Mouse (Mus musculus) cerebellum, adult 2 months (tissue): ENCODE measurements around the gene Acbd4. TPM values are rescaled to one million over a fixed set of nuclear protein-coding genes. Genes with fewer than 3 reads are reported as not detected.

Source experiments
- DNase-seq, 2 experiments: peaks; one replicate each; pipeline ENCODE4 v3.0.0; 2021
- H3K27ac ChIP-seq: fragments of 200-500 bp; 2 replicates; pipeline ENCODE4 v1.5.1; 2012; ENCODE audit warnings: low read length, control low read depth, inconsistent platforms; ENCODE audit not compliant: insufficient read depth
- H3K27me3 ChIP-seq: fragments of 200-500 bp; 2 replicates; pipeline ENCODE4 v1.6.1; 2012; ENCODE audit warnings: inconsistent platforms, mild to moderate bottlenecking, low read length, moderate library complexity; ENCODE audit not compliant: control insufficient read depth, insufficient read depth
- H3K4me1 ChIP-seq: fragments of 200-500 bp; 2 replicates; pipeline ENCODE4 v1.6.1; 2011; ENCODE audit warnings: low read length; ENCODE audit not compliant: control insufficient read depth, insufficient read depth
- H3K4me3 ChIP-seq: fragments of 200-500 bp; replicated peaks from 2 replicates; pipeline ENCODE3; 2011; ENCODE audit warnings: mild to moderate bottlenecking, low read depth, low read length, control low read depth; ENCODE audit not compliant: insufficient read depth
- CTCF ChIP-seq: fragments of 200-500 bp; IDR thresholded peaks from 2 replicates; pipeline ENCODE4 v1.5.1; 2011; ENCODE audit warnings: low read depth, mild to moderate bottlenecking, control low read depth, low read length, moderate library complexity, borderline replicate concordance; ENCODE audit not compliant: insufficient read depth
- POLR2A ChIP-seq: fragments of 200-500 bp; IDR thresholded peaks from 2 replicates; pipeline ENCODE4 v1.6.1; 2011; ENCODE audit warnings: low read length, control low read depth, borderline replicate concordance; ENCODE audit not compliant: insufficient read depth
- WGBS: fragments of 180-500 bp; shearing (Covaris S2); methylation state at CpG from one replicate; pipeline ENCODE4 v1.1.7; 2018; 5-methylcytosine and 5-hydroxymethylcytosine counted together
- polyA plus RNA-seq: library from polyadenylated mRNA; depleted of rRNA; stranded (reverse); fragments of >200 nt; gene quantifications from 2 replicates; pipeline ENCODE4 v1.2.3, GENCODE M21; 2012

The Acbd4 gene
- polyA plus RNA-seq, 1 experiment = 61.5 TPM

GRCm38 (mm10) chr11:103106386-103106785 is 4.9 kb downstream of the Acbd4 start:
- no peak for DNase-seq
- no peak for TF ChIP-seq POLR2A
- no peak for TF ChIP-seq CTCF
- no peaks in the 10 kb centered on the region for H3K27me3 ChIP-seq
- no peak overlapping the region for H3K27ac ChIP-seq
- no peak overlapping the region for H3K4me3 ChIP-seq
- 71% methylated on average over 4 of the region's 4 CpGs for WGBS
- H3K4me1 ChIP-seq = peaks cover 22% of the 10 kb centered on the region

- no peak overlapping the region for H3K4me3 ChIP-seq
- WGBS = 61% methylated on average over 10 of the region's 10 CpGs
- DNase-seq = no peak
- TF ChIP-seq POLR2A = no peak
- TF ChIP-seq CTCF = no peak
- H3K4me1 ChIP-seq = peaks cover 9% of the 10 kb centered on the region; the same call in 1 of the 2 replicates
- no peak overlapping the region for H3K27ac ChIP-seq
- H3K27me3 ChIP-seq = no peaks in the 10 kb centered on the region
These were observed 9.8 kb downstream of the Acbd4 start for GRCm38 (mm10) chr11:103111301-103111700.

- H3K27ac ChIP-seq = no peak overlapping the region
- H3K27me3 ChIP-seq = no peaks in the 10 kb centered on the region
- peak overlapping the region; percentile 29 for H3K4me3 ChIP-seq
- DNase-seq = peak; percentile 56 to 60
- 7% methylated on average over 28 of the region's 28 CpGs for WGBS
- TF ChIP-seq POLR2A = no peak
- TF ChIP-seq CTCF = no peak
- peaks cover 9% of the 10 kb centered on the region; the same call in 1 of the 2 replicates for H3K4me1 ChIP-seq
These were observed 10.5 kb downstream of the Acbd4 start for GRCm38 (mm10) chr11:103111881-103112551.

GRCm38 (mm10) chr11:103112552-103112912 is 11.1 kb downstream of the Acbd4 start:
- WGBS = 25% methylated on average over 9 of the region's 9 CpGs
- TF ChIP-seq CTCF (no peak), POLR2A (no peak)
- H3K4me3 ChIP-seq = peak overlapping the region; percentile 29
- no peak overlapping the region for H3K27ac ChIP-seq
- no peaks in the 10 kb centered on the region for H3K27me3 ChIP-seq
- peaks cover 9% of the 10 kb centered on the region; the same call in 1 of the 2 replicates for H3K4me1 ChIP-seq
- DNase-seq = no peak

GRCm38 (mm10) chr11:103113005-103113404 is 11.5 kb downstream of the Acbd4 start:
- Histone ChIP-seq H3K27ac (no peak overlapping the region), H3K4me1 (peaks cover 9% of the 10 kb centered on the region; the same call in 1 of the 2 replicates), H3K4me3 (no peak overlapping the region), H3K27me3 (no peaks in the 10 kb centered on the region)
- no peak for DNase-seq
- TF ChIP-seq POLR2A (no peak), CTCF (no peak)
- WGBS = 49% methylated on average over 12 of the region's 12 CpGs

GRCm38 (mm10) chr11:103113771-103114170 is 12.3 kb downstream of the Acbd4 start:
- peaks cover 9% of the 10 kb centered on the region; the same call in 1 of the 2 replicates for H3K4me1 ChIP-seq
- TF ChIP-seq POLR2A = no peak
- TF ChIP-seq CTCF = no peak
- no peak for DNase-seq
- WGBS = 85% methylated on average over 4 of the region's 4 CpGs
- no peak overlapping the region for H3K4me3 ChIP-seq
- no peaks in the 10 kb centered on the region for H3K27me3 ChIP-seq
- H3K27ac ChIP-seq = no peak overlapping the region

GRCm38 (mm10) chr11:103114270-103114943 is 12.9 kb downstream of the Acbd4 start:
- 82% methylated on average over 11 of the region's 11 CpGs for WGBS
- no peak for DNase-seq
- H3K27ac ChIP-seq = peak overlapping the region; percentile 93
- H3K27me3 ChIP-seq = no peaks in the 10 kb centered on the region
- peaks cover 9% of the 10 kb centered on the region; the same call in 1 of the 2 replicates for H3K4me1 ChIP-seq
- peak overlapping the region; percentile 75 for H3K4me3 ChIP-seq
- TF ChIP-seq CTCF (no peak), POLR2A (no peak)
